Mouse (Mus musculus): ENCODE measurements at regions not wholly inside any gene's neighbourhood (a gene's known extent, or its start where the extent isn't known, plus 50 kb on each side); places are given as distances from the start of the nearest gene placed in this dataset.
"Not testable (repeated sequence)": the region's sequence is repeated elsewhere in the genome, so short reads cannot be mapped to it uniquely, and the experiment has no call there.

- DNase-seq (ENCODE audit: low spot score), result no peak
Observed at GRCm38 (mm10) chr6:66397411-66397810, 137.8 kb upstream of the Mad2l1 start.

- DNase-seq (ENCODE audit: low spot score), result no peak
Observed at GRCm38 (mm10) chr6:66398674-66399073, 136.5 kb upstream of the Mad2l1 start.

- peak; percentile 4 for DNase-seq (ENCODE audit: low spot score)
Observed at GRCm38 (mm10) chr6:66399091-66399755, 136.0 kb upstream of the Mad2l1 start.

GRCm38 (mm10) chr6:66401468-66401867 is 133.7 kb upstream of the Mad2l1 start:
- no peak for DNase-seq (ENCODE audit: low spot score)

GRCm38 (mm10) chr6:66401868-66402440 is 133.2 kb upstream of the Mad2l1 start:
- no peak for DNase-seq (ENCODE audit: low spot score)

- no peak for DNase-seq (ENCODE audit: low spot score)
Observed at GRCm38 (mm10) chr6:66414822-66415221, 120.4 kb upstream of the Mad2l1 start.

- no peak for DNase-seq (ENCODE audit: low spot score)
Observed at GRCm38 (mm10) chr6:66419452-66420041, 115.6 kb upstream of the Mad2l1 start.

GRCm38 (mm10) chr6:66428370-66428769 is 106.8 kb upstream of the Mad2l1 start:
- no peak for DNase-seq (ENCODE audit: low spot score)

GRCm38 (mm10) chr6:66450408-66450807 is 84.8 kb upstream of the Mad2l1 start:
- not testable (repeated sequence) for DNase-seq (ENCODE audit: low spot score)

- no peak for DNase-seq (ENCODE audit: low spot score)
Observed at GRCm38 (mm10) chr6:66458172-66458571, 77.0 kb upstream of the Mad2l1 start.

- no peak for DNase-seq (ENCODE audit: low spot score)
Observed at GRCm38 (mm10) chr6:66464540-66464939, 70.7 kb upstream of the Mad2l1 start.

GRCm38 (mm10) chr6:66465137-66465853 is 69.9 kb upstream of the Mad2l1 start:
- no peak for DNase-seq (ENCODE audit: low spot score)

GRCm38 (mm10) chr6:66466757-66467156 is 68.4 kb upstream of the Mad2l1 start:
- no peak for DNase-seq (ENCODE audit: low spot score)

- DNase-seq (ENCODE audit: low spot score), result no peak
Observed at GRCm38 (mm10) chr6:66470627-66471249, 64.5 kb upstream of the Mad2l1 start.

GRCm38 (mm10) chr6:66471786-66472185 is 63.4 kb upstream of the Mad2l1 start:
- no peak for DNase-seq (ENCODE audit: low spot score)

- no peak for DNase-seq (ENCODE audit: low spot score)
Observed at GRCm38 (mm10) chr6:66472697-66473096, 62.5 kb upstream of the Mad2l1 start.

GRCm38 (mm10) chr6:66477575-66477974 is 57.6 kb upstream of the Mad2l1 start:
- DNase-seq (ENCODE audit: low spot score), result no peak

- DNase-seq (ENCODE audit: low spot score), result no peak
Observed at GRCm38 (mm10) chr6:66478326-66478964, 56.7 kb upstream of the Mad2l1 start.

- no peak for DNase-seq (ENCODE audit: low spot score)
Observed at GRCm38 (mm10) chr6:66479576-66479975, 55.6 kb upstream of the Mad2l1 start.

GRCm38 (mm10) chr6:66480207-66480606 is 55.0 kb upstream of the Mad2l1 start:
- DNase-seq (ENCODE audit: low spot score), result no peak

- DNase-seq (ENCODE audit: low spot score), result no peak
Observed at GRCm38 (mm10) chr6:66482797-66483196, 52.4 kb upstream of the Mad2l1 start.
